Mouse (Mus musculus) urinary bladder, postnatal 4 days (tissue): ENCODE data around the gene 4930595D18Rik.

Experiments
- DNase-seq, 2 experiments: peaks; one replicate each; pipeline ENCODE4 v3.0.0; 2021 to 2022; ENCODE audit warnings: low spot score in 2 of 2

The 4930595D18Rik gene

GRCm38 (mm10) chr12:111137079-111137478 is 47.2 kb downstream of the 4930595D18Rik start:
- no peak for DNase-seq

DNA sequence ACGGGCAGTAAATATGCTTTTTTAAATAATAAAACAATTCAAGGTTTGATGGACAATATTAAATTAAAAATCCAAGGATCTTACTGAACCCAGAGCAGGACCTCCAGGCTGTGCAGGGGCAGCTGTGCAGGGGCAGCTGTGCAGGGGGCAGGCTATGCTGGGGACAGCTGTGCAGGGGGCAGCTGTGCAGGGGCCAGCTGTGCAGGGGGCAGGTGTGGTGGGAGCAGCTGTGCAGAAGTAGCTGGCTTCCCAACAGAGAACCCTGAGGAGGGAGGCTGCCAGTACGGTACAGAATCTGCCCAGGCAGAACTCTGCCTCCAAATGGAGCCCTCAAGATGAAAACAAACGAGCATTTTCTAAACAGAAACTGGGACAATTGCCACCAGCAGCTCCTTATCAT is 48.3 kb downstream of the 4930595D18Rik start:
- no peak for DNase-seq

- DNase-seq: no peak
Observed at GRCm38 (mm10) chr12:111134791-111135733, 49.2 kb downstream of the 4930595D18Rik start.

GRCm38 (mm10) chr12:111134169-111134568 is 50.1 kb downstream of the 4930595D18Rik start:
- no peak for DNase-seq

GRCm38 (mm10) chr12:111125666-111126065 is 58.6 kb downstream of the 4930595D18Rik start:
- no peak for DNase-seq

DNA sequence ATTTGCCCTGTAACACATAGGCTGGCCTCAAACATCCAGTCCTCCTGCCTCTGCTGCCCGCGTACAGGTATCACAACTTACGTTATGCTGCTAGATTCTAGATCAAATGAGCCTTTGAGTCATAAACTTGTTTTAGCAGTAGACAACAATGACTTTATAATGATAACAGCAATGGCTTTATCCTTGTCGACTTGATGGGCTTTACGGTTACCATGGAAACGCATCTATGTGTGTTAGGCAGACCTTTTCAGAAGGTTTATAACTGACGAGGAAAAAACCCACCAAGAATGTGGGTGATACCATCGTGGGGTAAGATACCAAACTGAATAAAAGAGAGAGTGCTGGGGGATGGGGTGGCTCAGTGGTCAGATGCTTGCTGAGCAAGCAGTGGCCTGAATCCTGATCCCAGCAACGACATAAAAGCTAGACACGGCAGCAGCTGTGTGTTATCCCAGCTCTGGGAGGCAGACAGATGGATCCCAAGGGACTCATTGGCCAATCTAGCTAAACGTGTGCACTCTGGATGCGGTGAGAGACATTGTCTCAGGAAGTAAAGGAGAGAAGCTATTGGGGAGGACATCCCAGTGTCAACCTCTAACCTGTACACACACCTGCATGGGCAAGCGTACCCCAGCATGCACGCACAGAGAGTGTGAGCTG is 59.6 kb downstream of the 4930595D18Rik start:
- DNase-seq: no peak

DNA sequence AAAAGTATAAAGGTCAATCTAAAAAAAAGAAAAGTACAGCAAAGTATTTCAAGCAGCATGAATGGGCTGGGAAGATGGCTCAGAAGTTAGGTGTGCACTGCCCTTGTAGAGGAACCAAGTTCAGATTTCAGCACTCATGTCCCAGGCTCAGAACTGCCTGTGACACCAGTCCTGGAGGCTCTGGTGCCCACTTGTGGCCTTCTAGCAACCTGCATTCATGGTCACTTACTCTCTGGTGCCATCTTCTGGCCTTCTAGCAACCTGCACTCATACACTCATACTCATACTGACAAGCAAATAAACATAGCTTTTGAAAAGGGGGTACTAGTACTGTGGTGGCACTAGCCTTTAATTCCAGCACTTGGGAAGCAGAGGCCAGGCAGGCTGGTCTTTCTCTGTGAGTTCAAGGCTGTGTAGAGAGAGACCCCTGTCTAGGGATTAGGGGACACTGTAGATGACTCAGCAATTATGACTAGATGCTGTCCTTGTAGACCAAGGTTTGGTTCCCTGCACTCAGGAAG is 61.9 kb downstream of the 4930595D18Rik start:
- DNase-seq: no peak

DNA sequence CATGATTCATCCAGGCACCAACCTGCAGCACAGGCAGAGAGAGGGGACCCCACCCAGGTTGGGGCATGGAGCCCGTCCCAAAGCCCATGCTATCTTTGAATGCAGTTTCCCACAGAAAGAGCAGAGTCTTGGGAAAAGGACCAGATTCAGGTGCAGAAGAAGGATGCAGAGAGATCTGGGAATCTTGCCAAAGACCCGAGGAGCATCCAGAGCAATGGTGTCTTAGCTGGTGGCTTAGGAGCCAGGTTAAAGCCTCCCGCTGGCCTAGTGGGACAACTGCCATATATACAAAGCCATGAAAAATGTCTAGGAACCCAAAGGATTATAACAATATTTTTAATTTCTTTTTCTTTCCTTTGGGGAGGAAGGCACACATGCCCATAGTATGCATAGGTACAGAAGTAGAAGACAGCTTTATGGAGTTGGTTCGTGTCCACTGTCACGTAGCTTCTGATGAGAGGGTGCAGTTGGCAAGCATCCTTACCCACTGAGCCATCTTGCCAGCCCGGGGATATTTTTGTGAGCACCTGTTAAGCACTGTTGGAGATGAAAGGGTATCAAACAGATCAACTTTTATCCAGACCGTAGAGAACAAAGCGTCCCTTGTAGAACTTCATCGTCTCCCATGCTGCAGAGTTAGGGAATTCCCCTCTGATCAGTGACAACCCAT is 63.2 kb downstream of the 4930595D18Rik start:
- DNase-seq: no peak

DNA sequence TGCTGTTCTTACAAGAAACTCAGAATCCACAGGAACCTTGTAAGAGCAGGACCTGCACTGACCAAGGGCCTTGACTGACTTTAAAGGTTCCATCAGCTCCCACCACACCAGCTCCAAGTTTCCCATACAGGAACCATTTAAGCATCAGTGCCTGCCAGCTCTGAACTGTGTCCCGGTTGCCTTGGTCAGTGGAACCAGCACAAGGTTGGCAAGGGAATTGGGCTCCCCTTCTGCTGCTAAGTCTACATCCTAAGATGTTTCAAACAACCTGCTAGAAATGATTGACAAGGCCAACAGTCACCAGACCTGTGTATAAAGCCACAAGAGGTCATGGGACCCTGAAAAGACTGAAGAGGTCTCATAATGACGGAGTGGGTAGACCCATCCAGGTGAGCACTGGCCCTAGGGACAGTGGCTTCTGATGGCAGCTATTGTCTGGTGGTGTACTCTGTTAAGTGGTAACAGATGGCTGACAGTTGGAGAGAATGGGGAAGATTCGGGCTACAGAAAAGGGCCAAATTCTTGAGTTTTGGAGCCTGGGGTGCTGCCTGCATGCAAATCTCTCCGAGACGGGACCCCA is 64.7 kb downstream of the 4930595D18Rik start:
- no peak for DNase-seq

DNA sequence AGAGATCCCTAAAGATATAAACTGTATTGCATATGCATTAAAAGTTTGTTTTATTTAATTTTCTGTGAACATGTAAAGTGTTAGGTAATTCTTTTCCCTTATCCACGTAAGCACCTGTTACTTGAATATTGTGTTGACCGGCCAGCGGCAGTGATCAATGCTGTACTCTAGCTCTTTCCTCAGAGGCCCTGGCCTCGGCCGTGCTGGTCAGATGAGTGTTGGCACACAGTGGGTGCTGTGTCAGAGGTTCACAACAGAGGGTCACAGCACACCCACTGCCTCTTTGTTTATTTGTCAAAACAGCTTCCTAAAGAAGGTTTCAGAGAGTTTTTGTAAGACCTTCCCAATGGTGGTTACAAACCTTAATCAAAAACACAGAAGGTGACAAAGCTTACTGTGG is 69.7 kb downstream of the 4930595D18Rik start:
- no peak for DNase-seq

DNA sequence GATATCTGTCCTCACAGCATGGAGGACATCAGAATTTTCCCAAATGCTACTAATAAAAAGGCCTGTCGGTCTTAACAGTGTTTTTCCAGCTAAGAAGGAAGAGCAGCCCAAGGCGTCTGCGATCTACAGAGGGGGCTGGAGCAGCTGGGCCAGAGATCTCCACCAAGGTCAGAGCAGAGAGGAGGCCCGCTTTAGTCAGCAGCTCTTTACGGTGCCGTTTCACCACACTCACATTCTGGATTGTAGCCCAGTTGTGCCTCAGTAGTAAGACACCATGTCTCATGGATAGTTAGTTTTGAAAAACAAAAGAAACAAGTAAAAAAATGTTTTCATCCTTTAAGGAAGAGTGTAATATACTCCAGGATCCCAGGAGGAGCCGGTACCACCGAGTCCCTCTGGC is 73.1 kb downstream of the 4930595D18Rik start:
- no peak for DNase-seq
